Mouse (Mus musculus) heart, adult 18-20 months (tissue): ENCODE measurements at regions not wholly inside any gene's neighbourhood (a gene's known extent, or its start where the extent isn't known, plus 50 kb on each side); places are given as distances from the start of the nearest gene placed in this dataset.

Experiments
- DNase-seq, 2 experiments: peaks; one replicate each; pipeline ENCODE4 v3.0.0; 2021 to 2022; ENCODE audit warnings: mixed read lengths in 1 of 2

DNA sequence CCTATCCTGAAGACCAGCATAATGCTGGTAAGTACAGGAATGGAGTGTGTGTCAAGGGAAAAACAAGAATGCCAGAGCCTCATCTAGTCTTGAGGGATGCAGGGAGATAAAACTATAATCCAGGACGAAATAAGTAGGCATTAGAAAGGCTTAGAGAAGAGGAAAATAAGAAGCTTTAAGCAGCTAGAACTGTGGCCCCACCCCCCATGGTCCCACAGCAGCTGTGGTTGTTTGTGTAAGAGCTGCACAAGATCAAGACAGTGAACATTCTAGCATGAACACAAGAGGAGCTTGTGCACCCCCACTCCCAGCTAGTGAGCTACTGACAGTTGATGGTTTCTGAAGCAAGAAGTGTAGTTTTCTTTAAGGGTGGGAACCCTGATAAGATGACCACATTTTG is 315.9 kb downstream of the Tmem135 start:
- DNase-seq: no peak

DNA sequence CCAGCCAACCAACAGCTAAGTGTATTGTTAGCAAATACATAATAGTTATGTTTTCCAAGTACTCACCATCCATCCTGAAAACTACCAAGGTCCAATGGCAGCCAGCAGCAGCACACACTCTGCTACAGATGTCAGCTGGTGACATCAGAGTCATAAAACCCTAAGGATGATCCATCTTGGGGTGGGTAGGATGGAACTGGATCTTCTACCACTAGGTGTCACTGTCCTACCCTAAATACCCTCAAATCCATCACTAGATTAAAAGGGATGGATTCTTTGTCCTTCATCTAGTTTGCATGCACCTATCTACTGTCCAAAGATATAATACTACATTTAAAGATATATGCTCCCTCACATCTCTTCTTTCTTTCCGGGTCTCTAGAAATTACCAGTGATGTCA is 317.7 kb downstream of the Tmem135 start:
- DNase-seq: peak; percentile 27 to 60

DNA sequence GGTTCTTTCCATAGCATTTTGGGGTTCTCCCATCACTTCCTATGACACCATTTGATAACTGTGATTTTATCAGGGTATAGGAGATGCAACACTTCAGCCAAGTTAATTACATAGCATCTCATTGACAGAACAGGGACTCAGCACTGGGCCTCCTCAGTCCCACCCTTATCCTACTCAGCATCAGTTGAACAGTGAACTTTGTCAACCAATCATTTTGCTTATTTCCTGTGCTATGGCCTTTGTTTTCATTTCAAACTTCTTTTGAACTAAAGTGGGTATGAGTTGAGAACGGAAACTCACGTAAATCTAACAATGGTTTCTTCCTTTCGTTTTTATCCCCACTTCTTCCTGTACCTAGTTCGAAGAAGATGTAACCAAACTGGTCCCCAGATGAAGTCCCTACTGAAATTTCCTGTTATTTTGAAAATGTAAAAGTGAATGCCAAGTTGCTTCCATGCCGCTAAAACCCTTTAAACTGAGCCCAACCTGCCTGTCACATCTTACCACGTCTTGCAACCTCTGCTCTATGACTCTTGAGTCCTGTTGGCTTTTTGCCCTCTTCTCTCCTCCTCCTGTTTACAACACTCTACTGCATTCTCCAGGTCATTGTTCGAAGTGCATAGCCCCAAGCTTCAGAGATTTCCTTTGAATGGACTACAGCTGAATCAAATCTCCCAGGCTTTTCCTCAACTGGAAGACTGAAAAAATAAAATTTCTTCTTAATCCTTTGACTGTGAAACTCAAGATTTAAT is 329.9 kb downstream of the Tmem135 start:
- no peak for DNase-seq

DNA sequence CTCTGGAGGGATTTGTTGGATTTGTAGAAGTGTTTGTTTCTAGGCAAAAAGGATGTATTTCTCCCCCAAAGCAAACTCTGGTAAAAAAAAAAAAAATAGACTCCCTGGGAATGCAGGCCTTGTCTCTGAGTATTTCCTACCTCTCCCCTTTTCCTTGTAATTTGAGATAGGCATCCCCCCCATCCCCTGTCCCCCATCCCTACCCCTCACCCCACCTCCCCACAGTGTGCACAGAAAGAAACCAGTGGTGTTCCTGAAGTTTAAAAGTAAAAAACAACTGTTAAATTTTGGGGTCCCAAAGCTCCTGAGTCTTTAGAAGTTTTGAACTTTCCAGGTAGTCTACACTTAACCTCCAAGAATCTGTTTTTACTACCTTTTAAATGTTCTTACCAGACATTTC is 334.0 kb downstream of the Tmem135 start:
- no peak for DNase-seq

DNA sequence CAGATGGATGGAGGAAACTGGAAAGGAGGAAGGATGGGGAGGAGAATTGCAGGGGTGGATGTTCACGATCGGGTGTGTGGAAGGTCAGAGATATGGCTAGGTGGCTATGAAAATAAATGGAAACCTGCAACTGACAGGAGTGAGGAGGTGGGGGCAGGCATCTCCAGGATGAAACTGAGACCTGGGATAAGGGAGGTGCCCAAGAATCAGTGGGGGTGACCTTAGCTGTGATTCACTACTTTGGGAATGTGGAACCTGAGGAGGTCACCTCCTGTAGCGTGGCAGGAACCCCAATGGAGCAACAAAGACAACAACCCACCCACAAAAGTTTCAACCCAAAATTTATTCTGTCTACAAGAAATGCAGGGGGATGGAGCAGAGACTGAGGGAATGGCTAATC is 339.6 kb downstream of the Tmem135 start:
- no peak for DNase-seq

DNA sequence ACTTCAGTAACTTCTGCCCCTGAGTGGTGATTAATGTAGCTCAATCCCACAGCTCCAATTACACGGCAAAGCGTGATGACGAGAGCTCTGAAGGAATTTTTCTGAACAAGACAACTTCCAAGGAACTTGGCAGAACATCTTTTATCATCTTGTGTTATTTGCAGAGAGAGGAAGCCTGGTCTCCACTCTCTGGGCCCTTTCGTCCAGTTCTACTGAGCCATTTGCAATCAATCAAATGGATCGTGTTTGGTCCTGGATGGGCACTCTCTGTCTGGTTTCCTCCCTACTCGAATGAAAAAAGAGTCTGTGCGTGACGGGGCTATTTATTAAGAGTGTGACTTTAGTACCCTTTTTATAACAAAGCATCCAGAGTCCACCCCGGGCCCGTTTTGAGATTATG is 340.4 kb downstream of the Tmem135 start:
- no peak for DNase-seq

DNA sequence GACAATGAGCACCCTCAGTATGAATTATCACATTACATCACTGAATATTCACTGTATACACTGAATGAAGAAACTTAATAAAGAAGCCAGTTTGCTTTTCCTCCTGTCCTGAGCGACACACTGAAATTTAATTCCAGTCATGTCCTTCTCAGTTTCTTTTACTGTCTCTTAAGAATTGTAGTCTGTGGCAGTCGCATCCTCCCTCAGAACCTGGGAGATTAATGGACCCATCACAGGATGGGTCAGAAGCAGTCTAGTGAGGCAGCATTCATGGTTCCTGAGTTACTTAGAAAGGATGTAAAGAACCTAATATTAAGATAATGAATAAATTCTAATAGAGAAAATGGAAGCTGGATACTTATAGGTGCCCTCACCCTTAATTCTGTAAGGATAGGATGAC is 349.5 kb downstream of the Tmem135 start:
- DNase-seq: no peak

DNA sequence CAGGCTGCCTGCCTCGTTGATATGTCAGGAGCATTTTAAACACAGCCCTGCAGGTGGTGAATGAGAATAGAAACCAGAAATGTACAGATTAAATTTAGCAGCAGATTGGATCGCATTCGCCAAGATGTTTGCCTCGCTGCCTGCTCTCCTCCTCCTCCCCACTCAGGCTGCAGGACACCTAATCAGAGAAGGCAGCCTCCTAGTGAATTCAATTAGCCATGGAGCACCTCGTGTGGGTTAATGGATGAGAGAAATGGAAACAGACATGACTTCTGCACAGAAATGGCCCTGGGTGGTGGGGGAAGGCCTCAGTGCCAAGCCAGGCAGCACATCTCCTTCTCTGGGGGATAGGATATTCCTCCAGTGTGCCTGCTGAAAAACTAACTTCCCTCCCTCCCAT is 352.8 kb downstream of the Tmem135 start:
- DNase-seq: no peak

DNA sequence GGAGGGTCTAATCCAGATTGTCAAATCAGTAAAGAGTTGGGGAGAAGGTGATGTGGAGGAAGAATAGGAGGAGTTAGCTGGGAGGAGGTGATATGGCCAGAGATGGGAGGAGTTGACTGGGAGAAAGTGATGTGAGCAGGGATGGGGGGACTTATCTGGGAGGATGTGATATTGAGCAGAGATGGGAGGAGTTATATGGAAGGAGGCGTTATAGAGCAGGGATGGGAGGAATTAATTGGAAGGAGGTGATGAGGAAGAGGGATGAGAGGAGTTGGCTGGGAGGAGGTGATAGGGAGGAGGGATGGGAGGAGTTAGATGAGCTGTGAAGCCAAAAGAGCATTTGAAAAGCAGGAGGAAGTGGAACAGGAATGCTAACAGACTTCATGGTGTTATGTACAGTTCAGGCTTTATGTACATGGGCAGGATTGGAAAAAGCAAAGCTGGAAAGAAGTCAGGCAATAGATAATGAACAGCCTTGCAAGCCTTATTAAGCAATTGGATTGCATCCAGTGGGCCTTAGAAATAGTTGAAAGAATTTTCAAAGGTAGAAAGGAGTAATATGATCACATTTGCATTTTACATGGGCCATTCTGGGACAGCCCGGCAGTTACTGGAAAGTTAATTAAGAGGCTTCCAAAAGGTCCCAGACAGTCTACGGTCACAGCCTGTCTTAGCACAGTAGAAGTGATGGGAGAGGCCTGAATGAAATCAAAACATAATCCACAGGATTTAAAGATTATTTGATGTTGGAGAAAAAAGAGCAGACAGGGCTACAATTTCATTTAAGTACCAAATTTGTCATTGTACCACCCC is 357.4 kb downstream of the Tmem135 start:
- no peak for DNase-seq

DNA sequence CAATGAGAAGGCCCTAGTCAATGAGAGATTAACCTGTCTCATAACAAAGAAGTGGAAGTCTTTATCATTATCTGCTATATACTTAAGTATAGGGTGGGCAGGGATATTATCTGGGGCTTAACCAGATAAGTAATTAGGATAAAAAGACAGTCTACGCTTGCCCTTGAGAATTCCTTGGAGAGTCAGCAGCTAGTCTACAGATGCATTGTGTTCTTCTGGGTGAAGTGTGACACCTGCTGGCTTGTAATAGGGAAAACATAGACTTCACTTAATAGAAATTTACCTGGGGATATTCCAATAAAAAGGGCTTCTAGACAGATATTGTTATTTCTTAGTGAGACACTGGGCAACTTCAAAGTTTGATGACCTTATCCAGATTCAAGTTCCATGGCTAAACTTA is 361.0 kb downstream of the Tmem135 start:
- no peak for DNase-seq

DNA sequence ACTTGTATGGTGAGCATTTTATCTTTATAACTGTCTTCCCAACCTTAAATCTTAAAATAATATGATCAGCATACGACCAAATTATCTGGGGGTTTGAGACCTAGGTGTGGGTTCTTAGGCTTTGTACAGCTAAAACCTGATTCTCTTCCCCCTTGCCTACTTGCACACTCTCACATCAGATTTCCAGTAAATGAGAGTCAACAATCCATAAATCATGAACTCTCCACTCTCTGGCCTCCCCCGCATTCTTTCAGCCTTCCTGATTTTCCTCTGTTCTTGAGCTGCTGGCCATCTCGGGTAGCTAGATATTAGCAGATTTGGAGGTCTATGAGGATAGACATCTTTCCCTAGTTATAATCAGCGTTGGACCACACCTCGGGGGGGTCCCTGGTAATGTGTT is 362.7 kb downstream of the Tmem135 start:
- DNase-seq: no peak

DNA sequence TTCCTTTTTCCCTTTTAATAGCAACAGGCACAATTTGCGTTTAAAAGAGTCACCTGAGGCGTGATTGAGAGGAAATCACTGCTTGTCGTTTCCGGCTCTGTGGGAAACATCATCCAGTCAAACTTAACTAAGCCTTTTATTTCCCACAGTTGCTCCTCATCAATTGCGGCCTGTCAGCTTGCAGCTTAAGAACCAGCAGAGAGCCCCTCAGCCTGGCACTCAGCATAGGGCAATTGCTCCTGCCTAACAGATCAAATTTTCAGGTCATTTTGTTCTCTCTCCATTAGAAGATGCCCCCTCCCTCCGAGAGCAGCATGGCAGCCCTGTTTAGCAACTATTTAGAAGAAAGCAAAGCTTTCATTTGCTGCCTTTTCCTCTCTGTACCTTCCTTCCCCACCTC is 363.9 kb downstream of the Tmem135 start:
- DNase-seq: no peak

DNA sequence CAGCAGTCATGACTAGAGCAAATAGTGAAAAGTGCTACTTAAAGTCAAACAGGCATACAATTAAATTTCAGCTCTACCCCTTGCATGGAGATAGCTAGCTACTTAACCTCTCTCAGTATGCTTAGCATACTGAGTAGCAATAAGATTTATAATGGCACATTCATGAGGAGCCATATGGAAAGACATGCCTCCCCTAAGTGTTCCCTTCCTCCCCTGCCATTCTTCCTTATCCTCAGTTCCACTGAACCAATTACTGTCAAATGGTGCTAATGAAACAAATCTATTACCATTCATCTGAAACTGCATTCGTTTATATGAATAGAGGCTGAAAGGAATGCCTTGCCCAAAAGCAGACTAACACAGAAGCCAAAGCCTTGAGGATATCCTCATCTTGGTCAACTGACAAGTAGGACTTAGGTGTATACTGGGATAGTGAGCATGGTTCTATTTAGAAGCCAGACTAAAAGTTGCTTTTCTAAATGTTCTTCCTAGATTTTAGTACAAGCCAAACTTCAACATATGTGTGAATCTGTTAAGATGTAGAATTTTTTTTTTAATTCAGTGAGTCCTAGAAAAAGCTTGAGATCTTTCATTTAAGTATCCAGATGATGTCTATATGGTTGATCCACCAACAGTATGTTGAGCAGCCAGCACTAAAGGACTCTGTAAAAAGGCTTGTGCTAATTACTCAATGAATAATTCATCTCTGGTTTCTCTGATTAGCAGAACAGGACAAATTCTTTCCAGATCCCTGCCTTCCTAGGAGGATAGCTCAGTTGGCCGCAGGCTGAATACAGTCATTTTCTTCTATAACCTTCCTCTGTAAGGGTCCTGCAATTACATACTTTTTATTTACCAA is 368.7 kb downstream of the Tmem135 start:
- DNase-seq: no peak

DNA sequence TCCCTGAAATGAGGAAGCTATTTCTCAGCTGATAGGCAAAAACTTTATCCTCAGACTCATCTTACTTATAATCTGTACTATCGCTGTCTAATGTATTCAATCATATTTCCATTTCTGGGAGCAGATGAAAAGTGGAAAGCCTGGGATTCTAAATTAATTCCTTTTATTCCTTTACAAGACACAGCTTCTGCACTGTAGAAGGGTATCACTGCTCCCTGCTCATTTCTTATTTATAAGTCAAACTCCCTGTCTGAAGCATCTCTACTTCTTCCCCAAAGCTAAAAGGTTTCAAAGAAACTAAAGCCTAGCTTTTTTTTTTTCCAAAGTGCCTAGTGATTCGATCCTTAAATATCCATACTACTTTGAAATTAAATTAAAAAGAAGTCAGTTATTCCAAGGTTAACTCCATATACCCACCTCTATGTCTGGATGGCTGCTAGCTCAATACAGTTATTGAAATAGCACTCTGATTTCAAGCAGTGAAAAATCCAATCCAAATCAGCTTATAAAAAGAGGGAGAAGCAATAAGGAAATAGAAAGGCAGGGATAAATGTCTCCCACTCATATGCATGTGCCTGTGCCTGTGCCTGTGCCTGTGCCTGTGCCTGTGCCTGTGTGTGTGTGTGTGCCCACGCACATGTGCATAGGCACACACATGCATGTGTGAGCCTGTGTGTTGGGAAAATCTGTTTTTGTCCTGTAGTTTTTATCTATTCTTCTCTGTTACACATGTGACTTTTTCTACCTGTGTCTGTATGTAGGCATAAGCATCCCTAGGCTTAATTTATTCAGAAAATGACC is 380.6 kb downstream of the Tmem135 start:
- no peak for DNase-seq

DNA sequence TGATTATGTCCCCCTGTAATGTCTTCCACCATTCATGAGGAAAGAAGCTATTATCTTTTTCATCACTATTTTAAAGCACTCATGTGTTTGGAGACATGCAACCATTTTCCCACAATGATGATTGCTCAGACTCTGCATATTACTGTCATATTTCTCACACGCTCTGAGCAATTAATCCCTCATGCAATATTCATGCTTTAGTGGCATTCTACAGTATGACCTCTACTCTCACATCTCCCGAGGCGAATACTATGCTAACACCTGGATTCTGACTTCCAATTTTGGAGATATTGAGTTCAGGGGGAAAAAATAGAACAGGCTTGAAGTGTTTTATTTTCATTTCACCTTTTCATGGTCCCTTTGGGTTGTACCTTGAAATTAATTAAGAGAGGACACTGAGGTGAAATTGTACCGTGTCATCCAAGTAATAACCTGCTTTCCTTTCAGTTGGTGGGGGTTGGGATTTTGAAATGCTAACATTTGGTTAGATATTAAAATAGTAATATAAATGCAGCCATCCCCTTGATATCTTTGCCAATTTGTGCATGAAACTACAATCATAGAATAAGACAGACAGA is 405.1 kb downstream of the Tmem135 start:
- no peak for DNase-seq

DNA sequence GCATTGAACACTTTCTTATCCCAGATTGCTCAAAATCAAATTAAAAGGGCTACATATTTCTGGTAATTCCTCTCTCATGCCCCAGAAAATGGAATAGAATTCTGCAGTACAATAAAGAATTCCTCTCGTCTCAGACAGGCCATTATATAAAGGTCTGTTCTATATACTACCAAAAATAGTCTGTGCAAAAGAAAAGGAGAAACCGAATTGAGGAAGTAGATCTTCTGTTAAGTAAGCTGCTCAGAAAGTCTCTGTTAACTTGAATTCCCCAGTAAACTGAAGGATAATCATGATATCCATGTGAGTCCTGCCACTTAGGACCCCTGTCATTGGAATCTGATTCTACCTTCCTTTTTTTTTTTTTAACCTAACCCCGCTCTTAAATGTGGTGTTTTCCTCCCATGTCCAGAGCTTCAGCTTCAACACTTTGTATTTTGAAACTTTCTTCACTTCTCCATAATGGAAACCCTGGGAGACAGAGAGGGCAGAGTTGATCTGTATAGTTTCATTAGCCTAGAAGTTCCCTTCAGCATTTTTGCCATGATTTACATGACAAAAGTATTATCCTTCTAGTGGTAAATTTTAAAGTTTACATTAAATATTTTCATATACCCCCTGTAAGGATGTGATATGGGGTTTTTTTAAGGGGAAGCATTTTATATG is 406.1 kb downstream of the Tmem135 start:
- no peak for DNase-seq

DNA sequence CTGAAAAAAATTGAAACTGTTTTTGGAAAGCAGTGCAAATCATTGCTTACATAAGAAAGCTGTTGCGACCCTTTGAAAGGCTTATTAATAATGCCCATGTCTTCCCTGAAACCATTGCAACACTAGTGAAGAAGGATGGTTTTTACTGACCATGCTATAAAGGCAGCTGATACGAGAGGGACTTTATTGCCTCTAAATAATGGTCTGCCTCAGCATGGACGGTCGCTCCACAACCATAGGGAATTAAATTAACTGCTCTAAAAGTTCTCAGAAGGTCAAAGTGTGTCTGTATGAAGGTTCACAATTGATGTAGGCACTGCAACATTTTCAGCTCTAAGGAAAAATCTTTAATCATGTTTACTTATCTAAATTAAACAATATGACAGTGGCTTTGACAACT is 429.6 kb downstream of the Tmem135 start:
- DNase-seq: no peak

DNA sequence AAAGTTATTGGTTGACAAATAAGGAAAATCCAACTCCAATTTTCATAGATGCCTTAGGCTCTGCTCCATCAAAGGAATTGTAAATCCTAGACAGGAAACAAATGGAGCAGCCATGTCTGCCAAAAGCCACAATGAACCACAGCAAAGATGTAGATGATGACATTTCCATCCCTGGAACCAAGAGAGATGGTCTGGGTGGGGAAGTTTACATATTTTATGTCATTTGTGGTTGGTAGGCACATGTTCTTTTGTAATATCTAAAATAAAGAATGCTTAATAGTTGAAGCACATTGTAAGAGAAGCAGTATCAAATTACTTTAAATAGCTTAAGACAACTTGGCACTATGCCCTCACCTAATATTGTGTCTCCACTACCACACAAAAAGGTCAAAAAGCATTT is 443.2 kb downstream of the Tmem135 start:
- no peak for DNase-seq

DNA sequence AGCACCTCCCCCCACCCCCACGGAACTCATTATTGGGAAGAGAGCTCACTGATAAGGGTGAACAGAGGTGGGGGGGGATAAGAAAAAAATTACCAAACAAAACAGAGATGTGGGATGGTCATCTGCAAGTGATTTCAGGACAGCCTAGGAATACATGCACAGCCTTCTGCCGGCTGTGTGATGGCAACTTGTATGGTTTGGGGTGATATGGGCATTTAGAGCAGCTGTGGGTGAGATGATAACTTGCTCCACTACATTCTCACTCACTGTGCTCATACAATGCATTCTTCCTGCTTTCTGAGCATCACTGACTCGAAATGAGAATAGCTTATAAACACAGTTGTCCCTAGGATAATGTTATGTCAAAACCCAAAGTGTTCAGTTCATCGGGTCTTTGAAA is 443.8 kb downstream of the Tmem135 start:
- DNase-seq: no peak

DNA sequence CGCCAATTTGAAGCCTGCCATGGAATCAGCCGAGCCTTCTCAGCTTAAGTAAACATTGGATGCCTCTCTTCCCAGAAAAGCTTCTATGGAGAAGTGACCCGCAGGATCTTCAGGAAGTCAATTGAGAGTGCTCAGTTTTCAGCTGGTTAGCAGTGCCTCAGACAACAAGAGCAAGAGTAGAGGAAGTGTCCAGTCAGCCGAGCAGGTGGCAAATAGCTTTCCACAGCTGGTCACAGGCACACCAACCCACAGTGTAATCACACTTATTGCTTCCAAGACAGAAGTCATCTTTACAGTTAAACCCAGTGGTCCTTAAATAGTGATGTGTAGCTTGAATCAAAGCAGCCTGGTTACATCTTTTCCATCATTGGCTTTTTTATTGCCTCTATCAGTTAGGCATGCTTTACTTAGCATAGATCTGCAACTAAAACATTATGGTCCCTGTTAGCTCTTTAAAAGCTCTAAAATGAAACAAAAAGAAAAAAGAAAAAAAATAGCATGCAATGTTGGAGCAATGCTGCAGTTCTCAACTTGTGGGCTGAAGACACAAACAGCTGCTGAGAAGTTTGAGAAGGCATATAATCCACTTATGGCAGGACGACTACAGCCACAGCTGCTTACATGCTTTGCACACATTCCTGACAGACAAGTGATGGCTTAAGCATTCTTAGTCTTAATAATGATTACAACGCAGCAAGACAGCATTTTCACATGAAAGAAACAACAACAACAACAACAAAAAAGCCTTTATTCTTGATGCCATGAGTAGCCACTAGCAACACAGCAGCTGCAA is 444.5 kb downstream of the Tmem135 start:
- no peak for DNase-seq
